Mouse (Mus musculus): ENCODE measurements around the gene Anks1b.

DNA sequence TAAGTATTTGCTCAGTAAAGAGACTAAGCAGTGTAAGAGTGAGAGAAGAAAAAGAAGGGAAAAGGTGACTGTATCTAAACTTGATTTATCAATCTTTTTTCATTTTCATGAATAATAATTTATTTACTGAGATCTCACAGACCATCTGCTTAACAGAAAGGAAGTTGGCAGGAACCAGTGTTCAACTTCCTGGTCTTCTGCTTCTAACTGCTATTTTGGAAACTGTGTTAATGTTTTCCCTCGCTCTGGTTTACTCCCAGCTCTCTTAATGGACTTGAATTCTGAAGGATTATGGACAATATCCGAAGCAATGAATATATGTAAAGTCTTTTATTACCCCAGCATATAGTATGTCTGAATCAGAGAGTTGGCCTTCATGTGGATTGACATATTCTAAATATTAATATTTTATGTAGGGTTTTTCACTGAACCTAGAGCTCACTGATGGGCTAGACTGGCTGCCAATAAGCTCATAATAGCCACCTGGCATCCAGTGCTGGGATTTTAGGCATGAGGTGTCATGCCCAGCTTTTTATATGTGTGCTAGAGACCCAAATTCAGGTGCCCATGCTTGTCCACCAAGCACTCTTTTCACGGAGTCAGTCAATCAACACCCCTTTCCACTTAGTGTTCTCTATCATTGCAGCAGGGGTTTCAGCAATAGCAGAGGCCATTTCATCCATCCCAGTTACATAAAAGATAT lies 349.6 kb downstream of the Anks1b start:
- TF ChIP-seq POLR2A (IDR thresholded peaks at IDR 0.05; ENCODE audit: low read depth, low read length) (no peak), CTCF (conservative IDR thresholded peaks at IDR 0.05; ENCODE audit: insufficient read depth, insufficient read length, low read depth, low read length) (no peak)

All from kidney, adult 2 months (tissue).